Mouse (Mus musculus) MEL (cell line): ENCODE results near the gene Selenow. TPM values are rescaled to one million over a fixed set of nuclear protein-coding genes. Genes with fewer than 3 reads are reported as not detected.
A peak's percentile ranks its signal among the peaks of the same experiment; 100 is the strongest.

Source experiments
- DNase-seq: peaks from one replicate; pipeline ENCODE4 v3.0.0; 2011; ENCODE audit warnings: low read depth, low spot score
- H3K27ac ChIP-seq: 2 replicates; pipeline ENCODE4 v1.5.1; 2012; ENCODE audit warnings: low read depth, mild to moderate bottlenecking, control low read depth, low read length, moderate library complexity; ENCODE audit not compliant: control insufficient read depth
- H3K27me3 ChIP-seq, 2 experiments: fragments of 150-350 bp in 1 of 2; sonication (generic) in 1 of 2; 2 replicates each; pipeline ENCODE4 v1.6.1; 2012; ENCODE audit warnings: low read length in 2 of 2, mild to moderate bottlenecking in 2 of 2, improper control_type of control experiment in 1 of 2, moderate library complexity in 1 of 2; ENCODE audit not compliant: insufficient read depth in 2 of 2, control insufficient read depth in 1 of 2
- H3K36me3 ChIP-seq, 2 experiments: 2 replicates each; pipeline ENCODE4 v1.6.1; 2012 to 2014; ENCODE audit warnings: low read length in 2 of 2, improper control_type of control experiment in 1 of 2, inconsistent platforms in 1 of 2, mild to moderate bottlenecking in 1 of 2; ENCODE audit not compliant: insufficient read depth in 2 of 2, control insufficient read depth in 1 of 2
- H3K4me1 ChIP-seq, 2 experiments: fragments of 150-350 bp in 1 of 2; sonication (generic) in 1 of 2; 2 replicates each; pipeline ENCODE4 v1.6.1; 2012; ENCODE audit warnings: low read length in 2 of 2, improper control_type of control experiment in 1 of 2, mild to moderate bottlenecking in 1 of 2; ENCODE audit not compliant: insufficient read depth in 2 of 2, control insufficient read depth in 1 of 2
- H3K4me3 ChIP-seq, 2 experiments: fragments of 150-350 bp in 1 of 2; sonication (generic) in 1 of 2; 2 replicates each; pipeline ENCODE4 v1.5.1; 2012; ENCODE audit warnings: low read depth in 2 of 2, low read length in 2 of 2, mild to moderate bottlenecking in 2 of 2, moderate library complexity in 2 of 2, control low read depth in 1 of 2, improper control_type of control experiment in 1 of 2; ENCODE audit not compliant: control insufficient read depth in 1 of 2, insufficient read depth in 1 of 2
- H3K79me2 ChIP-seq: 2 replicates; pipeline ENCODE4 v1.6.1; 2012; ENCODE audit warnings: mild to moderate bottlenecking, low read length, moderate library complexity; ENCODE audit not compliant: control insufficient read depth, poor library complexity, insufficient read depth
- H3K9ac ChIP-seq: 2 replicates; pipeline ENCODE4 v1.6.1; 2012; ENCODE audit warnings: low read depth, mild to moderate bottlenecking, control low read depth, low read length, moderate library complexity; ENCODE audit not compliant: control insufficient read depth, poor library complexity, severe bottlenecking
- H3K9me3 ChIP-seq: fragments of 150-350 bp; sonication (generic); replicated peaks from 2 replicates; pipeline ENCODE4 v1.6.1; 2012; ENCODE audit warnings: mild to moderate bottlenecking, low read length, improper control_type of control experiment, moderate library complexity; ENCODE audit not compliant: insufficient read depth
- BHLHE40 ChIP-seq: IDR thresholded peaks from 2 replicates; pipeline ENCODE4 v1.6.1; 2012; ENCODE audit warnings: low read depth, mild to moderate bottlenecking, inconsistent platforms, low read length, improper control_type of control experiment, borderline replicate concordance
- CHD1 ChIP-seq: IDR thresholded peaks from 2 replicates; pipeline ENCODE4 v1.6.1; 2012; ENCODE audit warnings: low read depth, mild to moderate bottlenecking, inconsistent platforms, low read length, improper control_type of control experiment
- CHD2 ChIP-seq: IDR thresholded peaks from 2 replicates; pipeline ENCODE4 v1.6.1; 2011; ENCODE audit warnings: low read length, improper control_type of control experiment
- CTCF ChIP-seq, 3 experiments: IDR thresholded peaks in 2 of 3; conservative IDR thresholded peaks in 1 of 3; 2 replicates each; pipeline ENCODE4 v1.5.1; 2011 to 2012; ENCODE audit warnings: low read length in 3 of 3, low read depth in 2 of 3, mild to moderate bottlenecking in 2 of 3, improper control_type of control experiment in 1 of 3, inconsistent platforms in 1 of 3, mixed read lengths in 1 of 3, moderate library complexity in 1 of 3; ENCODE audit not compliant: control insufficient read depth in 1 of 3, insufficient read depth in 1 of 3, poor library complexity in 1 of 3, severe bottlenecking in 1 of 3
- ELF1 ChIP-seq: IDR thresholded peaks from 2 replicates; pipeline ENCODE4 v1.6.1; 2014; ENCODE audit warnings: low read depth, mild to moderate bottlenecking, inconsistent platforms, low read length, improper control_type of control experiment, moderate library complexity
- HCFC1 ChIP-seq: IDR thresholded peaks from 2 replicates; pipeline ENCODE4 v1.6.1; 2012; ENCODE audit warnings: low read depth, mild to moderate bottlenecking, inconsistent platforms, low read length, improper control_type of control experiment, moderate library complexity
- MAFK ChIP-seq: IDR thresholded peaks from 2 replicates; pipeline ENCODE4 v1.6.1; 2011; ENCODE audit warnings: low read depth, mild to moderate bottlenecking, low read length, improper control_type of control experiment, borderline replicate concordance
- MAX ChIP-seq: IDR thresholded peaks from 2 replicates; pipeline ENCODE4 v1.6.1; 2011; ENCODE audit warnings: low read length, improper control_type of control experiment
- MAZ ChIP-seq: IDR thresholded peaks from 2 replicates; pipeline ENCODE4 v1.6.1; 2012; ENCODE audit warnings: low read depth, mild to moderate bottlenecking, inconsistent platforms, low read length, improper control_type of control experiment
- MXI1 ChIP-seq: IDR thresholded peaks from 2 replicates; pipeline ENCODE4 v1.6.1; 2011; ENCODE audit warnings: mild to moderate bottlenecking, low read depth, low read length, improper control_type of control experiment
- MYC ChIP-seq: IDR thresholded peaks from 2 replicates; pipeline ENCODE4 v1.6.1; 2011; ENCODE audit warnings: low read depth, mild to moderate bottlenecking, low read length, improper control_type of control experiment, moderate library complexity
- POLR2A ChIP-seq, 2 experiments: IDR thresholded peaks; 2 replicates each; pipeline ENCODE4 v1.6.1; 2011 to 2012; ENCODE audit warnings: low read length in 2 of 2, mild to moderate bottlenecking in 2 of 2, control low read depth in 1 of 2, improper control_type of control experiment in 1 of 2, low read depth in 1 of 2, moderate library complexity in 1 of 2; ENCODE audit not compliant: control insufficient read depth in 1 of 2, insufficient read depth in 1 of 2, poor library complexity in 1 of 2
- POLR2AphosphoS2 ChIP-seq: IDR thresholded peaks from 2 replicates; pipeline ENCODE4 v1.6.1; 2011; ENCODE audit warnings: low read length, improper control_type of control experiment
- RAD21 ChIP-seq: IDR thresholded peaks from 2 replicates; pipeline ENCODE4 v1.6.1; 2011; ENCODE audit warnings: mild to moderate bottlenecking, low read depth, low read length, improper control_type of control experiment
- SIN3A ChIP-seq: IDR thresholded peaks from 2 replicates; pipeline ENCODE4 v1.6.1; 2012; ENCODE audit warnings: low read length, improper control_type of control experiment, inconsistent platforms
- SMC3 ChIP-seq: IDR thresholded peaks from 2 replicates; pipeline ENCODE4 v1.6.1; 2011; ENCODE audit warnings: low read depth, low read length, improper control_type of control experiment
- TCF12 ChIP-seq: IDR thresholded peaks from 2 replicates; pipeline ENCODE4 v1.6.1; 2014; ENCODE audit warnings: low read depth, mild to moderate bottlenecking, inconsistent platforms, low read length, improper control_type of control experiment, moderate library complexity
- USF1 ChIP-seq: IDR thresholded peaks from 2 replicates; pipeline ENCODE4 v1.6.1; 2014; ENCODE audit warnings: low read depth, mild to moderate bottlenecking, inconsistent platforms, low read length, improper control_type of control experiment, moderate library complexity
- USF2 ChIP-seq, 2 experiments: IDR thresholded peaks; 2 replicates each; pipeline ENCODE4 v1.6.1; 2011 to 2012; ENCODE audit warnings: improper control_type of control experiment in 2 of 2, low read length in 2 of 2, borderline replicate concordance in 1 of 2, inconsistent platforms in 1 of 2, low read depth in 1 of 2, mild to moderate bottlenecking in 1 of 2; ENCODE audit not compliant: insufficient read depth in 1 of 2
- ZC3H11A ChIP-seq: IDR thresholded peaks from 2 replicates; pipeline ENCODE4 v1.6.1; 2012; ENCODE audit warnings: low read depth, mild to moderate bottlenecking, inconsistent platforms, low read length, improper control_type of control experiment
- ZKSCAN1 ChIP-seq: IDR thresholded peaks from 2 replicates; pipeline ENCODE4 v1.6.1; 2012; ENCODE audit warnings: low read depth, mild to moderate bottlenecking, inconsistent platforms, low read length, improper control_type of control experiment, moderate library complexity
- ZNF384 ChIP-seq: IDR thresholded peaks from 2 replicates; pipeline ENCODE4 v1.6.1; 2012; ENCODE audit warnings: low read depth, mild to moderate bottlenecking, inconsistent platforms, low read length, improper control_type of control experiment
- polyA plus RNA-seq, 2 experiments: library from polyadenylated mRNA; stranded (reverse) in 1 of 2; unstranded in 1 of 2; fragments of >175 nt in 1 of 2; fragments of >200 nt in 1 of 2; gene quantifications; 2 replicates each; pipeline versions ENCODE4 v1.2.1 to v1.2.4; 2012; ENCODE audit warnings: low replicate concordance in 2 of 2, low read depth in 1 of 2; ENCODE audit not compliant: insufficient read length in 2 of 2, insufficient read depth in 1 of 2, missing spikeins in 1 of 2
- total RNA-seq: library from RNA; depleted of rRNA; stranded (reverse); fragments of 300-350 nt; gene quantifications from 2 replicates; pipeline ENCODE4 v1.2.3, GENCODE M21; 2012

Gene Selenow
- total and polyA plus RNA-seq, 3 experiments = 13.1 to 71.2 TPM; not detected in 1

- Histone ChIP-seq H3K36me3 (peaks cover 0 to 5% of the 10 kb centered on the region in 2 experiments; a peak in 1 of 4 replicates), H3K27me3 (no peaks in the 10 kb centered on the region), H3K9ac (no peak overlapping the region), H3K79me2 (no peaks in the 10 kb centered on the region), H3K9me3 (no peaks in the 10 kb centered on the region), H3K27ac (no peak overlapping the region), H3K4me3 (no peak overlapping the region), H3K4me1 (peaks cover 5 to 9% of the 10 kb centered on the region in 2 experiments)
- TF ChIP-seq MYC (0 out of 2 replicates have a peak, but pooled peaks have one; percentile 27), CTCF (IDR thresholded peaks at IDR 0.05 in 2 of 3, conservative IDR thresholded peaks at IDR 0.05 in 1 of 3; ENCODE audit: control insufficient read depth in 1 of 3, insufficient read depth in 1 of 3, low read depth in 2 of 3, low read length in 3 of 3, poor library complexity in 1 of 3, severe bottlenecking in 1 of 3) (peak in 2 of 3 experiments; percentile 56 to 61; a peak in 4 of 6 replicates), USF1 (no peak), ZC3H11A (peak; percentile 30; the same call in 1 of the 2 replicates), SMC3 (peak; percentile 48), USF2 (IDR thresholded peaks at IDR 0.05; ENCODE audit: borderline replicate concordance in 1 of 2, insufficient read depth in 1 of 2, low read depth in 1 of 2, low read length in 2 of 2) (no peak), RAD21 (peak; percentile 57)
- DNase-seq = peak; percentile 63
Observed at GRCm38 (mm10) chr7:15969674-15970073, 47.5 kb upstream of the Selenow start.

DNA sequence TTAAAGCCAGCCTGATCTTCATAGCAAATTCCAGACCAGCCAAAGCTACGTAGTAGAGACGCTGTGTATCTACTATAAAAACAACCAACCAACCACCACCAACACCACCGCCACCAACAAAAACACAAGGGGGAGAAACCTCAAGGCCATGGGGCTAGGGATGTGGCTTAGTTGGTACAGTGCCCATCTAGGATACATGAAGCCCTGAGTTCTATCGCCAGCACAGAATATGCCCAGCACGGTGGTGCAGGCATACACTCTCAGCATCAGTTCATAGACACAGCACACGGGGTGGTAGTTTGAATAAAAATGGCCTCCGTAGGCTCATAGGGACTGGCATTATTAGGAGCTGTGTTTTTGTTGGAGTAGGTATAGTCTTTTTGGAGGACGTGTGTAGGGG, 46.1 kb upstream of the Selenow start:
- Histone ChIP-seq H3K27me3 (no peaks in the 10 kb centered on the region), H3K4me3 (no peak overlapping the region), H3K4me1 (peaks cover 6 to 17% of the 10 kb centered on the region in 2 experiments), H3K27ac (no peak overlapping the region), H3K79me2 (no peaks in the 10 kb centered on the region), H3K36me3 (peaks cover 0 to 10% of the 10 kb centered on the region in 2 experiments; a peak in 2 of 4 replicates), H3K9ac (no peak overlapping the region), H3K9me3 (no peaks in the 10 kb centered on the region)
- no peak for TF ChIP-seq ZNF384
- TF ChIP-seq CTCF (IDR thresholded peaks at IDR 0.05 in 2 of 3, conservative IDR thresholded peaks at IDR 0.05 in 1 of 3; ENCODE audit: control insufficient read depth in 1 of 3, insufficient read depth in 1 of 3, low read depth in 2 of 3, low read length in 3 of 3, poor library complexity in 1 of 3, severe bottlenecking in 1 of 3) = 0 out of 6 replicates have a peak, but pooled peaks of 1 of the 3 experiments have one; percentile 5
- DNase-seq = no peak

DNA sequence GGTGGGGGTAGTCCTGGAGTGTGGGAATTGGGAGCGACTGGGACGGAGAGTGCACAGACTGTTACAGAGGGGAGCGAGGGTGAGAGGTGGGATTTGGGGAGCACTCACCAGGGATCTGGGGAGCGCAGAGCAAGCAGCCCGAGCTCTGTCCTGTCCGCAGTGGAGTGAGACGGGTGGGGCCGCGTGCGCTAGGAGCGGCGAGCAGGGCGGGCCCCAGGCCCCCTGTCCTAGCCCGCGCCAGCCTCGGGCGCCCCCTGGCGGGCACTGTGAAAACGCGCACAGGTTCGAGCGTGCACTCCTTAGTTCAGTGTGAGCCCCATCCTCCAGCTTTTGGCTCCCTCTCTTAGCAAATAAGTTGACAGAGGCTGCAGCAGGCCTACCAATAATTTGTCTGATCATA, 45.1 kb upstream of the Selenow start, which contains the start of gene Ehd2:
Gene Ehd2, minus strand, starts transcription at position 256 of the 400 bp plus-strand sequence.
- Histone ChIP-seq H3K36me3 (peaks cover 0 to 10% of the 10 kb centered on the region in 2 experiments; a peak in 2 of 4 replicates), H3K79me2 (no peaks in the 10 kb centered on the region), H3K27ac (no peak within 1 kb of the TSS), H3K4me1 (peaks cover 6 to 17% of the 10 kb centered on the region in 2 experiments), H3K9ac (peak within 1 kb of the TSS; percentile 77), H3K9me3 (no peaks in the 10 kb centered on the region), H3K27me3 (no peaks in the 10 kb centered on the region), H3K4me3 (peak within 1 kb of the TSS; percentile 65 to 73)
- DNase-seq = peak; percentile 85
- TF ChIP-seq BHLHE40 (0 out of 2 replicates have a peak, but pooled peaks have one; percentile 10), MYC (0 out of 2 replicates have a peak, but pooled peaks have one; percentile 50), POLR2A (IDR thresholded peaks at IDR 0.05; ENCODE audit: control insufficient read depth in 1 of 2, insufficient read depth in 1 of 2, low read depth in 1 of 2, low read length in 2 of 2, poor library complexity in 1 of 2) (peak in 1 of 2 experiments; percentile 53; a peak in 1 of 4 replicates), SMC3 (peak; percentile 87), MAX (no peak), CHD2 (no peak), ZC3H11A (peak; percentile 79), RAD21 (peak; percentile 79), ELF1 (no peak), CHD1 (no peak), MAZ (peak; percentile 89; the same call in 1 of the 2 replicates), USF1 (no peak), HCFC1 (0 out of 2 replicates have a peak, but pooled peaks have one; percentile 37), ZKSCAN1 (no peak), TCF12 (peak; percentile 31; the same call in 1 of the 2 replicates), ZNF384 (no peak), CTCF (IDR thresholded peaks at IDR 0.05 in 2 of 3, conservative IDR thresholded peaks at IDR 0.05 in 1 of 3; ENCODE audit: control insufficient read depth in 1 of 3, insufficient read depth in 1 of 3, low read depth in 2 of 3, low read length in 3 of 3, poor library complexity in 1 of 3, severe bottlenecking in 1 of 3) (peak; percentile 84 to 98 (median 93)), POLR2AphosphoS2 (no peak), SIN3A (peak; percentile 57), MXI1 (peak; percentile 37; the same call in 1 of the 2 replicates), USF2 (IDR thresholded peaks at IDR 0.05; ENCODE audit: borderline replicate concordance in 1 of 2, insufficient read depth in 1 of 2, low read depth in 1 of 2, low read length in 2 of 2) (no peak), MAFK (no peak)
